Comparison of ENCODE assay signal across 13 mouse cellular contexts in genomic region chr6:65140082-65140749, GRCm38 (mm10). TPM values are rescaled to one million over a fixed set of nuclear protein-coding genes. Genes with fewer than 3 reads are reported as not detected.
DNase-seq lines count a peak whose midpoint lies in the region; ATAC-seq lines count a peak whose summit lies in the region.
"Had no signal": no experiment of that assay in that cellular context is flagged by ENCODE, and none has a peak within 500 bp of the region (broad histone marks: within the 10 kb centered on the region; RNA-seq: fewer than 3 reads in every experiment).

No protein-coding gene starts in this region.

- no peak for DNase-seq in kidney, postnatal 36 days
- DNase-seq in Muller cell, postnatal 12 days (ENCODE audit: inconsistent ontology term): peak; percentile 68
- DNase-seq in forebrain, embryonic 14.5 days (ENCODE audit: low spot score): no peak
- no peak for DNase-seq in left cerebral cortex, postnatal 36 days (ENCODE audit: low spot score in 2 of 2)
- DNase-seq: layer of hippocampus, postnatal 36 days; liver; lung, postnatal 14 days; thymus, postnatal 36 days had no signal

- H3K4me2 ChIP-seq in kidney, embryonic 16.5 days (replicated peaks; ENCODE audit: low read depth, low read length): 0 out of 2 replicates have a peak overlapping the region, but pooled peaks have one; percentile 4
- 0 out of 2 replicates have a peak overlapping the region, but pooled peaks have one; percentile 18 for H3K4me2 ChIP-seq in forebrain, embryonic 14.5 days (ENCODE audit: low read length)
- H3K4me2 ChIP-seq in midbrain, embryonic 15.5 days: no peak overlapping the region
- H3K4me2 ChIP-seq: heart, embryonic 13.5 days; intestine, embryonic 15.5 days had no signal

- H3K36me3 ChIP-seq in kidney, embryonic 16.5 days (ENCODE audit: insufficient read depth, low read length): no peaks in the 10 kb centered on the region
- no peaks in the 10 kb centered on the region for H3K36me3 ChIP-seq in forebrain, embryonic 14.5 days (ENCODE audit: control insufficient read depth, insufficient read depth, low read length)
- no peaks in the 10 kb centered on the region for H3K36me3 ChIP-seq in midbrain, embryonic 15.5 days (replicated peaks)
- H3K36me3 ChIP-seq: heart, embryonic 13.5 days; intestine, embryonic 15.5 days had no signal

- no peaks in the 10 kb centered on the region for H3K27me3 ChIP-seq in kidney, embryonic 16.5 days (ENCODE audit: insufficient read depth, low read length)
- H3K27me3 ChIP-seq in forebrain, embryonic 14.5 days (replicated peaks; ENCODE audit: control insufficient read depth, insufficient read depth, low read length): no peaks in the 10 kb centered on the region
- H3K27me3 ChIP-seq in midbrain, embryonic 15.5 days (replicated peaks): no peaks in the 10 kb centered on the region
- H3K27me3 ChIP-seq: heart, embryonic 13.5 days; intestine, embryonic 15.5 days had no signal

- no peaks in the 10 kb centered on the region for H3K9me3 ChIP-seq in kidney, embryonic 16.5 days (ENCODE audit: low read length)
- no peaks in the 10 kb centered on the region for H3K9me3 ChIP-seq in forebrain, embryonic 14.5 days (replicated peaks; ENCODE audit: control insufficient read depth, low read length)
- H3K9me3 ChIP-seq in midbrain, embryonic 15.5 days: no peaks in the 10 kb centered on the region
- H3K9me3 ChIP-seq: heart, embryonic 13.5 days; intestine, embryonic 15.5 days had no signal

- no peak overlapping the region for H3K9ac ChIP-seq in kidney, embryonic 16.5 days (replicated peaks; ENCODE audit: low read length)
- no peak overlapping the region for H3K9ac ChIP-seq in forebrain, embryonic 14.5 days (ENCODE audit: low read length)
- no peak overlapping the region for H3K9ac ChIP-seq in midbrain, embryonic 15.5 days
- H3K9ac ChIP-seq: heart, embryonic 13.5 days; intestine, embryonic 15.5 days had no signal

- no peak overlapping the region for H3K4me3 ChIP-seq in kidney, embryonic 16.5 days (ENCODE audit: low read length)
- H3K4me3 ChIP-seq in forebrain, embryonic 14.5 days (ENCODE audit: low read depth, low read length): no peak overlapping the region
- H3K4me3 ChIP-seq in midbrain, embryonic 15.5 days: no peak overlapping the region
- H3K4me3 ChIP-seq: heart, embryonic 13.5 days; intestine, embryonic 15.5 days had no signal

- intact Hi-C loops in left cerebral cortex, postnatal 36 days (cut with DNase I): no loop called here

- WGBS in kidney, embryonic 16.5 days: 42% methylated on average over 5 of the region's 5 CpGs
- WGBS in forebrain, embryonic 14.5 days: 18% methylated on average over 5 of the region's 5 CpGs
- 8% methylated on average over 5 of the region's 5 CpGs for WGBS in midbrain, embryonic 15.5 days

- H3K4me1 ChIP-seq in kidney, embryonic 16.5 days (ENCODE audit: insufficient read depth, low read length): peaks cover 19% of the 10 kb centered on the region; the same call in 1 of the 2 replicates
- peaks cover 10% of the 10 kb centered on the region for H3K4me1 ChIP-seq in forebrain, embryonic 14.5 days (ENCODE audit: control insufficient read depth, insufficient read depth, low read length)
- peaks cover 13% of the 10 kb centered on the region; the same call in 1 of the 2 replicates for H3K4me1 ChIP-seq in midbrain, embryonic 15.5 days
- H3K4me1 ChIP-seq: heart, embryonic 13.5 days; intestine, embryonic 15.5 days had no signal

- H3K27ac ChIP-seq in kidney, embryonic 16.5 days (ENCODE audit: low read length): 0 out of 2 replicates have a peak overlapping the region, but pooled peaks have one; percentile 17
- H3K27ac ChIP-seq in forebrain, embryonic 14.5 days (ENCODE audit: low read depth, low read length): no peak overlapping the region
- H3K27ac ChIP-seq in midbrain, embryonic 15.5 days: no peak overlapping the region
- H3K27ac ChIP-seq: heart, embryonic 13.5 days; intestine, embryonic 15.5 days had no signal

- peak; percentile 89 for ATAC-seq in kidney, embryonic 16.5 days (ENCODE audit: low FRiP score, low TSS enrichment)
- ATAC-seq in forebrain, embryonic 14.5 days: peak; percentile 58
- ATAC-seq in midbrain, embryonic 15.5 days (replicated peaks): peak; percentile 37; the same call in 1 of the 2 replicates
- ATAC-seq in monocyte, adult 5-6 weeks (replicated peaks; ENCODE audit: insufficient number of reproducible peaks, low FRiP score, low TSS enrichment, poor library complexity, severe bottlenecking): no peak
- ATAC-seq: intestine, embryonic 15.5 days had no signal

RNA-seq across cellular contexts. Expression of gene Hpgds, which starts 4.5 kb away (rescaled TPM):
- 2.2 and 4.0 TPM in 2 replicates for polyA plus RNA-seq in kidney, embryonic 16.5 days (2015; fragmentation: Nextera tagmentation; extraction: Ambion mirVana)
- 2.8 and 3.9 TPM in 2 replicates for polyA plus RNA-seq in forebrain, embryonic 14.5 days (2014; fragmentation: Nextera tagmentation; extraction: Ambion mirVana)
- 4.3 and 4.8 TPM in 2 replicates for polyA plus RNA-seq in midbrain, embryonic 15.5 days (2015; fragmentation: Nextera tagmentation; extraction: Ambion mirVana)
- 0.67 to 2.3 TPM (median 1.5 TPM) in 3 replicates for total RNA-seq in monocyte, adult 5-6 weeks (2017)
- total RNA-seq in left cerebral cortex, postnatal 36 days (2021): 1 to 10 TPM; 3.9 to 4.1 TPM
